Mouse (Mus musculus): ENCODE measurements around the gene Oprl1.

- TF ChIP-seq POLR2A (IDR thresholded peaks at IDR 0.05; ENCODE audit: extremely low read depth, insufficient read depth, low read length) (no peak), CTCF (IDR thresholded peaks at IDR 0.05; ENCODE audit: extremely low read depth, insufficient read depth, low read length) (no peak)
Measured at GRCm38 (mm10) chr2:181698241-181698640, 16.6 kb upstream of the Oprl1 start, which contains the start of gene Lkaaear1.

All from cortical plate, adult 2 months (tissue).